Mouse (Mus musculus) liver, adult 2 months (tissue): ENCODE measurements around the gene Card14.

Source experiments
- CTCF ChIP-seq: fragments of 200-500 bp; IDR thresholded peaks from 2 replicates; pipeline ENCODE4 v1.5.1; 2011; ENCODE audit warnings: low read depth, low read length, control low read depth
- POLR2A ChIP-seq: fragments of 200-500 bp; IDR thresholded peaks from 2 replicates; pipeline ENCODE4 v1.6.1; 2011; ENCODE audit warnings: low read length, control low read depth; ENCODE audit not compliant: insufficient read depth; ENCODE audit errors: extremely low read depth

DNA sequence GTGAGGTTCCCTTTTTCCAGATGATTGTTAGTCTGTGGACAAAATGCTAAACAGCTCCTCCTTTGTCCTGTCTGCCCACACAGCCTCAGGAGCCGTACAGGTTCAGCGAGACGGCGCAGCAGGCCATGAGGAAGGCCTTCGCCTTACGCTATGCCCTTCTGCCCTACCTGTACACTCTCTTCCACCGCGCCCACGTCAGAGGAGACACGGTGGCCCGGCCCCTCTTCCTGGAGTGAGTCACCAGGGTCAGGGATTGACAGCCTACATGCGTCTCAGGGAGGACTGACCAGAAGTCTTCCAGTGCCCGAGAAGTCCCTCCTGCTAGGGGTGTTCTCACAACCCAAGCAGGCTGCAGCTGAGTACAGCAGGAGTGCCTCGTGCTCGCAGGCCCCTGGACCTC is 26.5 kb upstream of the Card14 start:
- TF ChIP-seq POLR2A (no peak), CTCF (no peak)
